Mouse (Mus musculus): ENCODE results near the gene Map1b.

Gene Map1b

GRCm38 (mm10) chr13:99461886-99462285, 54.5 kb downstream of the Map1b start:
- in situ Hi-C loops (cut with MboI; ENCODE audit: low pct_unique_long_range_greater_than_20kb in 1 of 2, low sequenced_read_pairs in 2 of 2, unreplicated experiment in 1 of 2) = no loop called here

GRCm38 (mm10) chr13:99459612-99460011, 56.7 kb downstream of the Map1b start:
- in situ Hi-C loops (cut with MboI; ENCODE audit: low pct_unique_long_range_greater_than_20kb in 1 of 2, low sequenced_read_pairs in 2 of 2, unreplicated experiment in 1 of 2) = no loop called here

GRCm38 (mm10) chr13:99458658-99459386, 57.5 kb downstream of the Map1b start:
- in situ Hi-C loops (cut with MboI; ENCODE audit: low pct_unique_long_range_greater_than_20kb in 1 of 2, low sequenced_read_pairs in 2 of 2, unreplicated experiment in 1 of 2) = no loop called here

GRCm38 (mm10) chr13:99454977-99455376, 61.4 kb downstream of the Map1b start:
- in situ Hi-C loops (cut with MboI; ENCODE audit: low pct_unique_long_range_greater_than_20kb in 1 of 2, low sequenced_read_pairs in 2 of 2, unreplicated experiment in 1 of 2) = no loop called here

GRCm38 (mm10) chr13:99452444-99452843, 63.9 kb downstream of the Map1b start:
- in situ Hi-C loops (cut with MboI; ENCODE audit: low pct_unique_long_range_greater_than_20kb in 1 of 2, low sequenced_read_pairs in 2 of 2, unreplicated experiment in 1 of 2) = no loop called here

GRCm38 (mm10) chr13:99451276-99451675, 65.1 kb downstream of the Map1b start:
- in situ Hi-C loops (cut with MboI; ENCODE audit: low pct_unique_long_range_greater_than_20kb in 1 of 2, low sequenced_read_pairs in 2 of 2, unreplicated experiment in 1 of 2) = no loop called here

- in situ Hi-C loops (cut with MboI; ENCODE audit: low pct_unique_long_range_greater_than_20kb in 1 of 2, low sequenced_read_pairs in 2 of 2, unreplicated experiment in 1 of 2) = no loop called here
These were observed 65.6 kb downstream of the Map1b start for GRCm38 (mm10) chr13:99450766-99451165.

GRCm38 (mm10) chr13:99449547-99449946, 66.8 kb downstream of the Map1b start:
- in situ Hi-C loops (cut with MboI; ENCODE audit: low pct_unique_long_range_greater_than_20kb in 1 of 2, low sequenced_read_pairs in 2 of 2, unreplicated experiment in 1 of 2) = no loop called here

- in situ Hi-C loops (cut with MboI; ENCODE audit: low pct_unique_long_range_greater_than_20kb in 1 of 2, low sequenced_read_pairs in 2 of 2, unreplicated experiment in 1 of 2) = no loop called here
These were observed 68.1 kb downstream of the Map1b start for GRCm38 (mm10) chr13:99448278-99448677.

GRCm38 (mm10) chr13:99447403-99448199, 68.7 kb downstream of the Map1b start:
- in situ Hi-C loops (cut with MboI; ENCODE audit: low pct_unique_long_range_greater_than_20kb in 1 of 2, low sequenced_read_pairs in 2 of 2, unreplicated experiment in 1 of 2) = no loop called here

GRCm38 (mm10) chr13:99447002-99447401, 69.3 kb downstream of the Map1b start:
- in situ Hi-C loops (cut with MboI; ENCODE audit: low pct_unique_long_range_greater_than_20kb in 1 of 2, low sequenced_read_pairs in 2 of 2, unreplicated experiment in 1 of 2) = no loop called here

- in situ Hi-C loops (cut with MboI; ENCODE audit: low pct_unique_long_range_greater_than_20kb in 1 of 2, low sequenced_read_pairs in 2 of 2, unreplicated experiment in 1 of 2) = no loop called here
These were observed 71.5 kb downstream of the Map1b start for GRCm38 (mm10) chr13:99444880-99445279.

GRCm38 (mm10) chr13:99444431-99444871, 71.9 kb downstream of the Map1b start:
- in situ Hi-C loops (cut with MboI; ENCODE audit: low pct_unique_long_range_greater_than_20kb in 1 of 2, low sequenced_read_pairs in 2 of 2, unreplicated experiment in 1 of 2) = no loop called here

- in situ Hi-C loops (cut with MboI; ENCODE audit: low pct_unique_long_range_greater_than_20kb in 1 of 2, low sequenced_read_pairs in 2 of 2, unreplicated experiment in 1 of 2) = no loop called here
These were observed 72.7 kb downstream of the Map1b start for GRCm38 (mm10) chr13:99443484-99444175.

GRCm38 (mm10) chr13:99442434-99443249, 73.7 kb downstream of the Map1b start:
- in situ Hi-C loops (cut with MboI; ENCODE audit: low pct_unique_long_range_greater_than_20kb in 1 of 2, low sequenced_read_pairs in 2 of 2, unreplicated experiment in 1 of 2) = no loop called here

GRCm38 (mm10) chr13:99441700-99442433, 74.5 kb downstream of the Map1b start:
- in situ Hi-C loops (cut with MboI; ENCODE audit: low pct_unique_long_range_greater_than_20kb in 1 of 2, low sequenced_read_pairs in 2 of 2, unreplicated experiment in 1 of 2) = no loop called here

- in situ Hi-C loops (cut with MboI; ENCODE audit: low pct_unique_long_range_greater_than_20kb in 1 of 2, low sequenced_read_pairs in 2 of 2, unreplicated experiment in 1 of 2) = no loop called here
These were observed 76.1 kb downstream of the Map1b start for GRCm38 (mm10) chr13:99440228-99440627.

GRCm38 (mm10) chr13:99439357-99439756, 77.0 kb downstream of the Map1b start:
- in situ Hi-C loops (cut with MboI; ENCODE audit: low pct_unique_long_range_greater_than_20kb in 1 of 2, low sequenced_read_pairs in 2 of 2, unreplicated experiment in 1 of 2) = no loop called here

All from mouse embryonic stem cell (cell line).